Mouse (Mus musculus) C2C12 (cell line): ENCODE data around the gene Gm10260. TPM values are rescaled to one million over a fixed set of nuclear protein-coding genes. Genes with fewer than 3 reads are reported as not detected.

ENCODE experiments used
- H3K27me3 ChIP-seq: one replicate; pipeline ENCODE4 v1.6.1; 2011; ENCODE audit not compliant: control insufficient read depth, insufficient read depth, insufficient read length
- H3K36me3 ChIP-seq: one replicate; pipeline ENCODE4 v1.6.1; 2011; ENCODE audit not compliant: control insufficient read depth, insufficient read depth
- H3K4me3 ChIP-seq: one replicate; pipeline ENCODE4 v1.5.1; 2011; ENCODE audit warnings: mild to moderate bottlenecking, control low read depth; ENCODE audit not compliant: poor library complexity, insufficient read depth, severe bottlenecking
- H3K79me2 ChIP-seq: one replicate; pipeline ENCODE4 v1.6.1; 2011; ENCODE audit not compliant: control insufficient read depth, insufficient read depth
- H3K79me3 ChIP-seq: one replicate; pipeline ENCODE4 v1.6.1; 2011; ENCODE audit warnings: low read depth, control low read depth
- H3ac ChIP-seq: one replicate; pipeline ENCODE3; 2011; ENCODE audit warnings: low read depth; ENCODE audit not compliant: control insufficient read depth, insufficient read length
- CEBPB ChIP-seq: IDR thresholded peaks from one replicate; pipeline ENCODE4 v1.6.1; 2011; ENCODE audit warnings: low read depth, mild to moderate bottlenecking, control low read depth, moderate library complexity
- CTCF ChIP-seq: IDR thresholded peaks from one replicate; pipeline ENCODE4 v1.5.1; 2011; ENCODE audit not compliant: control insufficient read depth, insufficient read depth, insufficient read length
- FOSL1 ChIP-seq: IDR thresholded peaks from one replicate; pipeline ENCODE4 v1.8.0; 2011; ENCODE audit warnings: mild to moderate bottlenecking, low read length; ENCODE audit not compliant: poor library complexity, insufficient read depth, severe bottlenecking
- MAX ChIP-seq: IDR thresholded peaks from one replicate; pipeline ENCODE4 v1.6.1; 2011; ENCODE audit warnings: mild to moderate bottlenecking, control low read depth
- MYOD1 ChIP-seq: IDR thresholded peaks from one replicate; pipeline ENCODE4 v1.6.1; 2011; ENCODE audit warnings: low read depth; ENCODE audit not compliant: control insufficient read depth, insufficient read length
- MYOG ChIP-seq: IDR thresholded peaks from one replicate; pipeline ENCODE4 v1.6.1; 2011; ENCODE audit not compliant: control insufficient read depth, insufficient read length; ENCODE audit errors: extremely low read depth
- USF1 ChIP-seq: IDR thresholded peaks from one replicate; pipeline ENCODE4 v1.6.1; 2011; ENCODE audit warnings: low read depth, mild to moderate bottlenecking, control low read depth, moderate library complexity
- long read RNA-seq, 2 experiments: library from polyadenylated mRNA; unstranded; transcript quantifications; one replicate each; pipeline ENCODE4 v2.0.0; 2019 to 2020
- polyA plus RNA-seq: library from polyadenylated mRNA; unstranded; fragments of >200 nt; fragmentation: generic; extraction: Trizol; gene quantifications from one replicate; pipeline ENCODE4 v1.2.1, GENCODE M21; 2012; ENCODE audit warnings: missing spikeins

The Gm10260 gene
- 5,339 TPM for polyA plus RNA-seq
- long read RNA-seq, experiment 1, transcript Gm10260-201 (1 exons, 561 nt), result major isoform, 79 of 79 reads
- long read RNA-seq, experiment 1, partial matches to known transcripts, result 0 of 79 reads
- long read RNA-seq, experiment 1, other reads (novel, unspliced or antisense), result 0 of 79 reads
- long read RNA-seq, experiment 2, partial matches to known transcripts, result 0 of 3 reads
- long read RNA-seq, experiment 2, other reads (novel, unspliced or antisense), result 0 of 3 reads

DNA sequence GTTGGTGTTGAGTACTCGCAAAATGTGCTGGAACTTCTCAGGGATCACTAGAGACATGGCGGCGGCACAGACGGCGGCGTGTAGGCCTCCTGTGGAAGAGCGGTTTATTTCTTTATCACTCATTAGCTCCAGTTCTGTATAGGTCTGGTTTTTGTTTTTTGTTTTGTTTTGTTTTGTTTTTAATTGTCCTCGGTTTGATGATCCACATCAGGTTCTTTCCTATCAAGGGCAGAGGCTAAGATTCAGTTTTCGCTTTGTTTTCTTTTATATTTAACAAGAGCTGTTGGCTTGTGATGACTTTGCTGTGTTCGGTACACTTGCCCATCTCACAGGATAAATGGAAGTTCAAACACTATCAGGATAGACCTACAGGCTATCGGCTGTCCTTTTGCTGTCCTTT lies at the start of gene Gm10260:
Gm10260 (minus strand) TSS at position 101 of the 400 bp plus-strand sequence.
- Histone ChIP-seq H3K79me3 (no peaks in the 10 kb centered on the region), H3K27me3 (no peaks in the 10 kb centered on the region), H3ac (no peak within 1 kb of the TSS), H3K4me3 (no peak within 1 kb of the TSS), H3K36me3 (no peaks in the 10 kb centered on the region), H3K79me2 (no peaks in the 10 kb centered on the region)
- no peak for TF ChIP-seq FOSL1
- TF ChIP-seq CEBPB, result no peak
- TF ChIP-seq USF1, result no peak
- TF ChIP-seq CTCF, result no peak
- no peak for TF ChIP-seq MAX
- TF ChIP-seq MYOG, result no peak
- TF ChIP-seq MYOD1, result no peak

DNA sequence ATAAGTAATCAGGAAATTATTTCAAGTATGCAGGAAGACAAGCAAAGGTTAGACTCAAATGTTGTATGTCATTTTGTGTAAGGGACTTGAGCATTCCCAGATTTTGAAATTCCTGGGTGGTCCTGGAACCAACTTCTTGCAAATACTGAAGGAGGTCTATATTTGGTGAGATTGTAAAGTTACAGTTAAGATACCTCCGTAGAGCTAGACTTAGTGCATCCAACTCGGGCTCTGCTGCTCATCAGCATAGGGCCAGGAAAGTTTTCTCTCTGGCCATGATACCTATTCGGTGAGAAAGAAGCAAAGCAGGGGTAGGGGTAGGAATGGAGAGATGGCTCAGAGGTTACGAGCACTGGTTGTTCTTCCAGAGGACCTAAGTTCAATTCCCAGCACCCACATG lies 49.4 kb upstream of the Gm10260 start:
- Histone ChIP-seq H3K79me2 (no peaks in the 10 kb centered on the region), H3K36me3 (no peaks in the 10 kb centered on the region), H3ac (no peak overlapping the region), H3K4me3 (no peak overlapping the region), H3K79me3 (no peaks in the 10 kb centered on the region), H3K27me3 (no peaks in the 10 kb centered on the region)
- no peak for TF ChIP-seq MAX
- no peak for TF ChIP-seq CEBPB
- TF ChIP-seq FOSL1, result no peak
- TF ChIP-seq USF1, result no peak
- TF ChIP-seq MYOD1, result no peak

DNA sequence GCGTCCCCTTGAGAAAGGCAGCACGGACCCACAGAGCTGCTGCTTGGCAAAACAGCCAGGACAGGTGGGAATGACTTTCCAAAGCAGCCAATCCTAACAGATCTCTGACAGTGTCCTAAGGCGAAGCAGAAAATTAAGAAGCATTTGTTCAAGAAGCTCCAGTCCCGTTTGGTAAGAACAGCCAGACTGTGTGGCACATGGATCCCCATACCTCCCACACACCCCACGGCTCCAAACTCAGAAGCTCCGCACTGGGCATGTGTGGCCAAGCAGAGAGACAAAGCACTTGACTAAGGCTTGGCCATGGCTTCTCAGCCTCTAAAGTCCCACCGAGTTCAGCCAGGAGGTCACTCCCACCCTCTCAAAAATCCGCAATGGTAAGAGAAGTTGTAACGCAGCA lies 45.5 kb upstream of the Gm10260 start:
- Histone ChIP-seq H3K27me3 (no peaks in the 10 kb centered on the region), H3K4me3 (no peak overlapping the region), H3K79me3 (no peaks in the 10 kb centered on the region), H3ac (no peak overlapping the region), H3K36me3 (no peaks in the 10 kb centered on the region), H3K79me2 (no peaks in the 10 kb centered on the region)
- TF ChIP-seq USF1 (no peak), MYOG (no peak), MYOD1 (no peak), CEBPB (no peak), MAX (no peak)

DNA sequence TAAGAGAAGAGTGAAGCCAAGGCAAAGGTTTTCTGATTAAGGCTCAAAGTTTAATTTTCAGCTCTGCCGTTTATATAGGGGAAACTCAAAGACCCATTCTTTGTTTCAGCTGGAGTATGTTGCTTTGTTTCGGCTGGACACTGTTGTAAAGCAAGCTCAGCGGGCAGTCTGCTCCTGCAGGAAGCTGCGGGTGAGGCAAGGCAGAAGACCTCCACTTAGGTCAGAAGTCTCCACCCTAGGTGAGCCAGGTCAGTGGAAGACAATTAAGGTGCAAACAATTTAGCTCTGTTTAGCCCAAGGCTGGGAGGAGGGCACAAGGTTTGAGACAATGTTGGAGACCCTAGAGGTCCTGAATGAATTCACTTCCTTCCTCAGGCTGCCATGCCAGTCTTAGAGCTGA lies 42.0 kb upstream of the Gm10260 start:
- no peaks in the 10 kb centered on the region for H3K27me3 ChIP-seq
- H3K79me3 ChIP-seq, result no peaks in the 10 kb centered on the region
- H3K36me3 ChIP-seq, result no peaks in the 10 kb centered on the region
- no peaks in the 10 kb centered on the region for H3K79me2 ChIP-seq
- H3ac ChIP-seq, result no peak overlapping the region
- TF ChIP-seq FOSL1 (no peak), USF1 (no peak), MYOD1 (no peak), CEBPB (no peak), MAX (no peak), CTCF (no peak), MYOG (no peak)
- H3K4me3 ChIP-seq, result no peak overlapping the region

DNA sequence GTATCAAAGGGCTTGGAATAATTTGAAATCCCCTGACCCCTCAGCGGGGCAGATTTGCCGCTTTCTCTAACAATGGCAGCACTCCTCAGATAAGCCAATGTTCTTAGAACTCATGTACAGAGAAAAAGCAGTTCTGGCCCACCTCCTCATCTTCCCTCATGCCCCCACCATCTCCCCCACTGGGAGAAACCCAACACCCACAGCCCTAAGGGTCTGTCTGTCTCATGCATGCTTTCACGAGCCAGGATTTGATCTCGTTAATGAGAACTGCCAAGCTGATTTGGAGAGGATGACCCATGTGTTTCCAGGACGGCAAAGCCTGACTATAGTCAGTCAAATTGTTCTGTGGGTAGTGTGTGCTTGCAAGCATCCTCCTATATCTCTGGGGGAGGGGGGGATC lies 37.0 kb upstream of the Gm10260 start:
- H3K4me3 ChIP-seq, result no peak overlapping the region
- H3ac ChIP-seq, result no peak overlapping the region
- no peaks in the 10 kb centered on the region for H3K36me3 ChIP-seq
- TF ChIP-seq MAX, result no peak
- no peak for TF ChIP-seq MYOD1
- TF ChIP-seq CTCF, result no peak
- TF ChIP-seq FOSL1, result no peak
- no peak for TF ChIP-seq USF1
- TF ChIP-seq MYOG, result no peak
- no peak for TF ChIP-seq CEBPB
- H3K79me2 ChIP-seq, result no peaks in the 10 kb centered on the region
- H3K27me3 ChIP-seq, result no peaks in the 10 kb centered on the region
- H3K79me3 ChIP-seq, result no peaks in the 10 kb centered on the region

DNA sequence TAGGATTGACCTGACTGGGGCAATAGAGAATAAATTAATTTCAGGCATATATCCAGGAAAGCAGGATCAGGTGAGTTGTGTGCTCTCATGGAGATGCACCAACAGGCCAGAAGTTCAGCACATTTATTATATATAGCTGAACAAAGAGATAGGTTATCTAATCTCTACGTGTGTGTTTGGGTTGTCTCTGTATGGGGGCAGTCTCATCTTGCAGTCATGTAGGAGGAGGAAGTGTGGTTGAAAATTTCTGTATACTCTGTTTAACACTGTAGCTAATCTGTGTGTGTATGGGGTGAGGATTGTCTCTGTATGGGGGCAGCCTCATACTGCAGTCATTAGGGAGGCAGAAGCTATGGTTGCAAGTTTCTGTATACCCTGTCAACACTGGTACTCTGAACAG lies 34.3 kb upstream of the Gm10260 start:
- TF ChIP-seq CTCF (no peak), MYOG (no peak)
- Histone ChIP-seq H3K27me3 (no peaks in the 10 kb centered on the region), H3K4me3 (no peak overlapping the region), H3ac (no peak overlapping the region), H3K79me2 (no peaks in the 10 kb centered on the region), H3K36me3 (no peaks in the 10 kb centered on the region), H3K79me3 (no peaks in the 10 kb centered on the region)
